In genomic region chr16:45842440-45842839, GRCm38 (mm10) we compare ENCODE assay signal across 10 mouse cellular contexts.
DNase-seq lines count a peak whose midpoint lies in the region; ATAC-seq and TF ChIP-seq lines count a peak whose summit lies in the region.
"Had no signal": no experiment of that assay in that cellular context is flagged by ENCODE, and none has a peak within 500 bp of the region (broad histone marks: within the 10 kb centered on the region; RNA-seq: fewer than 3 reads in every experiment).

No protein-coding gene starts in this region.

- H3K9me3 ChIP-seq in embryonic facial prominence, embryonic 11.5 days (replicated peaks; ENCODE audit: control insufficient read depth, low read length): no peaks in the 10 kb centered on the region
- no peaks in the 10 kb centered on the region for H3K9me3 ChIP-seq in hindbrain, embryonic 10.5 days
- no peaks in the 10 kb centered on the region for H3K9me3 ChIP-seq in liver, embryonic 15.5 days (replicated peaks)

- peak overlapping the region; percentile 100 for H3K27ac ChIP-seq in kidney, adult 2 months (ENCODE audit: insufficient read depth, low read depth, low read length)
- no peak overlapping the region for H3K27ac ChIP-seq in embryonic facial prominence, embryonic 11.5 days (replicated peaks; ENCODE audit: low read depth, low read length)
- peak overlapping the region; percentile 13; the same call in 1 of the 2 replicates for H3K27ac ChIP-seq in hindbrain, embryonic 10.5 days
- H3K27ac ChIP-seq in liver, embryonic 15.5 days (replicated peaks): no peak overlapping the region

- ATAC-seq in embryonic facial prominence, embryonic 11.5 days (replicated peaks; ENCODE audit: insufficient number of reproducible peaks, low FRiP score, low TSS enrichment, low read depth): no peak
- no peak for ATAC-seq in liver, embryonic 15.5 days (ENCODE audit: insufficient read depth)
- no peak for ATAC-seq in megakaryocyte-erythroid progenitor cell, adult 5-6 weeks (replicated peaks; ENCODE audit: low FRiP score, low TSS enrichment, poor library complexity, severe bottlenecking)

- DNase-seq in kidney, adult 2 months: peak; percentile 30
- no peak for DNase-seq in kidney, postnatal 14 days
- DNase-seq in embryonic facial prominence, embryonic 11.5 days (ENCODE audit: low spot score): peak; percentile 9
- no peak for DNase-seq in hindbrain, embryonic 10.5 days (ENCODE audit: low spot score)
- no peak for DNase-seq in right cerebral cortex, postnatal 14 days
- no peak for DNase-seq in adrenal gland, adult 8-10 months
- DNase-seq: cerebellum, postnatal 14 days; right cerebral cortex, adult 18-20 months had no signal

- no peak for TF ChIP-seq POLR2A in kidney, adult 2 months (IDR thresholded peaks at IDR 0.05; ENCODE audit: low read depth, low read length)

- H3K4me3 ChIP-seq in kidney, adult 2 months (ENCODE audit: insufficient read depth, low read depth, low read length): peak overlapping the region; percentile 42
- H3K4me3 ChIP-seq in embryonic facial prominence, embryonic 11.5 days (ENCODE audit: low read depth, low read length): peak overlapping the region; percentile 73
- H3K4me3 ChIP-seq in hindbrain, embryonic 10.5 days: peak overlapping the region; percentile 78
- H3K4me3 ChIP-seq in liver, embryonic 15.5 days (replicated peaks): no peak overlapping the region

- peaks cover 43% of the 10 kb centered on the region for H3K4me1 ChIP-seq in kidney, adult 2 months (ENCODE audit: control insufficient read depth, insufficient read depth, low read length)
- no peaks in the 10 kb centered on the region for H3K4me1 ChIP-seq in embryonic facial prominence, embryonic 11.5 days (ENCODE audit: control insufficient read depth, insufficient read depth, low read length)
- peaks cover 32% of the 10 kb centered on the region for H3K4me1 ChIP-seq in hindbrain, embryonic 10.5 days (replicated peaks)
- H3K4me1 ChIP-seq in liver, embryonic 15.5 days (replicated peaks): peaks cover 12% of the 10 kb centered on the region; the same call in 1 of the 2 replicates

- peak overlapping the region; percentile 45; the same call in 1 of the 2 replicates for H3K9ac ChIP-seq in embryonic facial prominence, embryonic 11.5 days (replicated peaks; ENCODE audit: low read length)
- H3K9ac ChIP-seq in liver, embryonic 15.5 days: no peak overlapping the region

- no peak for TF ChIP-seq CTCF in kidney, adult 2 months (conservative IDR thresholded peaks at IDR 0.05; ENCODE audit: insufficient read depth, insufficient read length, low read depth, low read length)

- no peaks in the 10 kb centered on the region for H3K27me3 ChIP-seq in kidney, adult 2 months (replicated peaks; ENCODE audit: control insufficient read depth, insufficient read depth, low read length)
- H3K27me3 ChIP-seq in embryonic facial prominence, embryonic 11.5 days (ENCODE audit: control insufficient read depth, insufficient read depth, low read length): no peaks in the 10 kb centered on the region
- peaks cover 15% of the 10 kb centered on the region for H3K27me3 ChIP-seq in hindbrain, embryonic 10.5 days (ENCODE audit: insufficient read depth, poor library complexity, severe bottlenecking)
- peaks cover 39% of the 10 kb centered on the region for H3K27me3 ChIP-seq in liver, embryonic 15.5 days

- peak overlapping the region; percentile 77 for H3K4me2 ChIP-seq in embryonic facial prominence, embryonic 11.5 days (ENCODE audit: low read depth, low read length)
- peak overlapping the region; percentile 61 for H3K4me2 ChIP-seq in liver, embryonic 15.5 days

- H3K36me3 ChIP-seq in kidney, adult 2 months (ENCODE audit: control insufficient read depth, insufficient read depth, low read length): no peaks in the 10 kb centered on the region
- H3K36me3 ChIP-seq in embryonic facial prominence, embryonic 11.5 days (replicated peaks; ENCODE audit: control insufficient read depth, insufficient read depth, low read depth, low read length): no peaks in the 10 kb centered on the region
- no peaks in the 10 kb centered on the region for H3K36me3 ChIP-seq in hindbrain, embryonic 10.5 days
- H3K36me3 ChIP-seq in liver, embryonic 15.5 days (replicated peaks): no peaks in the 10 kb centered on the region

- WGBS in kidney, adult 2 months: 26% methylated on average over 4 of the region's 4 CpGs
- 63% methylated on average over 4 of the region's 4 CpGs for WGBS in embryonic facial prominence, embryonic 11.5 days
- WGBS in hindbrain, embryonic 10.5 days: 60% methylated on average over 4 of the region's 4 CpGs
- WGBS in liver, embryonic 15.5 days (ENCODE audit: insufficient replicate concordance): 52% methylated on average over 4 of the region's 4 CpGs

Comparison
In these comparisons a context has a peak if more than half of its experiments do, and no peak if none do; other contexts are left out.
1. DNase-seq: peak in kidney, adult 2 months (single experiment) and embryonic facial prominence, embryonic 11.5 days (single experiment); none in kidney, postnatal 14 days (single experiment), hindbrain, embryonic 10.5 days (single experiment), right cerebral cortex, postnatal 14 days (single experiment) and adrenal gland, adult 8-10 months (single experiment).
2. H3K27ac ChIP-seq: peak in kidney, adult 2 months (single experiment) and hindbrain, embryonic 10.5 days (single experiment); none in embryonic facial prominence, embryonic 11.5 days (single experiment) and liver, embryonic 15.5 days (single experiment).